Comparison of ENCODE assay signal across 8 mouse cellular contexts in the genomic region with DNA sequence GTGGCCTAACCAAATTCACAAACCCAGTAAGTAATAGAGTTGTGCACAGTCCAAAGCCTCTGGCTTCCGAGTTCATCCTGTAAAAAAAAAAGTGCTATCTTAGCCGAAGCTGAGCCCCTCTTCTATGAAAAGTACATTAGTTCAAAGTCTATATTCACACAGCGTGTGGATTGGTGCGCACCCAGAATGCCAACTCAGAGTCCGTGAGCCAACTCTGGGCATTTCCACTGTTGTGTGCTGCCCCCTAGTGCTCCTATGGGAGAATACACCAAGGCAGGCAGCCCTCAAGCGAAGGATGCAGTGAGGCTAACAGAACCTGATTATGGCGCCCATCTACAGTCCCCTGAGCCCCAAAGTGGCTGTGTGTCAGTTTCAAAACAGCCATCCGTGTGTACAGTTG. TPM values are rescaled to one million over a fixed set of nuclear protein-coding genes. Genes with fewer than 3 reads are reported as not detected.
DNase-seq lines count a peak whose midpoint lies in the region; ATAC-seq and TF ChIP-seq lines count a peak whose summit lies in the region.
"Had no signal": no experiment of that assay in that cellular context is flagged by ENCODE, and none has a peak within 500 bp of the region (broad histone marks: within the 10 kb centered on the region; RNA-seq: fewer than 3 reads in every experiment).

No protein-coding gene starts in this region.

- no peak overlapping the region for H3K4me3 ChIP-seq in bone marrow macrophage, adult 2 months (ENCODE audit: insufficient read depth, low read length)
- no peak overlapping the region for H3K4me3 ChIP-seq in embryonic facial prominence, embryonic 15.5 days (replicated peaks)
- no peak overlapping the region for H3K4me3 ChIP-seq in lung, postnatal 0 days (ENCODE audit: low read depth, low read length)
- H3K4me3 ChIP-seq: megakaryocyte, embryonic 14.5 days had no signal

- peaks cover 8% of the 10 kb centered on the region for H3K27me3 ChIP-seq in embryonic facial prominence, embryonic 15.5 days
- H3K27me3 ChIP-seq in lung, postnatal 0 days (replicated peaks; ENCODE audit: insufficient read depth, low read length): peaks cover 4% of the 10 kb centered on the region; the same call in 1 of the 2 replicates

- no peak overlapping the region for H3K4me2 ChIP-seq in embryonic facial prominence, embryonic 15.5 days (replicated peaks)
- H3K4me2 ChIP-seq in lung, postnatal 0 days (replicated peaks; ENCODE audit: low read depth, low read length): no peak overlapping the region

- TF ChIP-seq POLR2A in bone marrow macrophage, adult 2 months (IDR thresholded peaks at IDR 0.05; ENCODE audit: borderline replicate concordance, low read depth, low read length): no peak

- H3K36me3 ChIP-seq in embryonic facial prominence, embryonic 15.5 days: no peaks in the 10 kb centered on the region
- no peaks in the 10 kb centered on the region for H3K36me3 ChIP-seq in lung, postnatal 0 days (ENCODE audit: insufficient read depth, low read length)

- no peak overlapping the region for H3K27ac ChIP-seq in bone marrow macrophage, adult 2 months (ENCODE audit: insufficient read depth, low read depth, low read length)
- H3K27ac ChIP-seq in embryonic facial prominence, embryonic 15.5 days (replicated peaks): no peak overlapping the region
- H3K27ac ChIP-seq in lung, postnatal 0 days (ENCODE audit: low read length): no peak overlapping the region

- no peak for TF ChIP-seq EP300 in lung, postnatal 0 days (IDR thresholded peaks at IDR 0.05)

- ATAC-seq in embryonic facial prominence, embryonic 15.5 days (ENCODE audit: insufficient number of reproducible peaks, low FRiP score, low TSS enrichment, low read depth): peak; percentile 51; the same call in 1 of the 2 replicates
- peak; percentile 78 for ATAC-seq in lung, postnatal 0 days

- peak; percentile 76 for TF ChIP-seq CTCF in bone marrow macrophage, adult 2 months (IDR thresholded peaks at IDR 0.05; ENCODE audit: low read depth, low read length)
- peak; percentile 94 for TF ChIP-seq CTCF in lung, postnatal 0 days (IDR thresholded peaks at IDR 0.05)

- intact Hi-C loops in heart, postnatal 10 days (cut with DNase I): loop anchor here (5.0 to 10.0 kb wide), 2 partner anchors 91 to 198 kb away; no protein-coding TSS in a partner anchor

- no peaks in the 10 kb centered on the region for H3K9me3 ChIP-seq in embryonic facial prominence, embryonic 15.5 days (replicated peaks)
- no peaks in the 10 kb centered on the region for H3K9me3 ChIP-seq in lung, postnatal 0 days (ENCODE audit: low read length)
- H3K9me3 ChIP-seq: megakaryocyte, embryonic 14.5 days had no signal

- no peaks in the 10 kb centered on the region for H3K4me1 ChIP-seq in bone marrow macrophage, adult 2 months (ENCODE audit: control insufficient read depth, insufficient read depth, low read length)
- H3K4me1 ChIP-seq in embryonic facial prominence, embryonic 15.5 days: no peaks in the 10 kb centered on the region
- H3K4me1 ChIP-seq in lung, postnatal 0 days (ENCODE audit: insufficient read depth, low read depth, low read length): no peaks in the 10 kb centered on the region

- no peak overlapping the region for H3K9ac ChIP-seq in embryonic facial prominence, embryonic 15.5 days
- no peak overlapping the region for H3K9ac ChIP-seq in lung, postnatal 0 days (replicated peaks; ENCODE audit: low read depth)

- DNase-seq in MN1 (ENCODE audit: low spot score): peak; percentile 77
- peak; percentile 73 to 85 for DNase-seq in heart, postnatal 10 days
- peak; percentile 82 for DNase-seq in layer of hippocampus, adult 11-12 months (ENCODE audit: low spot score)
- peak; percentile 72 for DNase-seq in lung, postnatal 0 days (ENCODE audit: low spot score)
- peak; percentile 80 to 87 for DNase-seq in right cerebral cortex, postnatal 10 days (ENCODE audit: low spot score in 2 of 2)

- 13% methylated on average over 8 of the region's 8 CpGs for WGBS in embryonic facial prominence, embryonic 15.5 days
- 9% methylated on average over 8 of the region's 8 CpGs for WGBS in lung, postnatal 0 days

RNA-seq across cellular contexts. Expression of a gene that starts 5.8 kb away (rescaled TPM):
- not detected in 2 replicates for polyA plus RNA-seq in bone marrow macrophage, adult 2 months (2012; ENCODE audit: insufficient read depth, insufficient read length, missing spikeins)
- 25.4 and 30.2 TPM in 2 replicates for polyA plus RNA-seq in embryonic facial prominence, embryonic 15.5 days (2015; fragmentation: Nextera tagmentation; extraction: Ambion mirVana)
- not detected for total RNA-seq in heart, postnatal 10 days (2021)
- 24.8 TPM in 2 replicates for polyA plus RNA-seq in lung, postnatal 0 days (2015; fragmentation: Nextera tagmentation; extraction: Ambion mirVana)

RNA-seq across cellular contexts. Expression of a gene that starts 14.6 kb away (rescaled TPM):
- 1.0 TPM in 1 of 2 replicates, not detected in the other for polyA plus RNA-seq in bone marrow macrophage, adult 2 months (2012; ENCODE audit: insufficient read depth, insufficient read length, missing spikeins)
- 8.0 and 9.1 TPM in 2 replicates for polyA plus RNA-seq in embryonic facial prominence, embryonic 15.5 days (2015; fragmentation: Nextera tagmentation; extraction: Ambion mirVana)
- 1 to 10 TPM; 1.6 to 2.8 TPM for total RNA-seq in heart, postnatal 10 days (2021)
- 1.1 and 1.4 TPM in 2 replicates for polyA plus RNA-seq in lung, postnatal 0 days (2015; fragmentation: Nextera tagmentation; extraction: Ambion mirVana)

RNA-seq across cellular contexts. Expression of a gene that starts 32.8 kb away (rescaled TPM):
- 107 and 110 TPM in 2 replicates for polyA plus RNA-seq in bone marrow macrophage, adult 2 months (2012; ENCODE audit: insufficient read depth, insufficient read length, missing spikeins)
- polyA plus RNA-seq in embryonic facial prominence, embryonic 15.5 days (2015; fragmentation: Nextera tagmentation; extraction: Ambion mirVana): 314 and 355 TPM in 2 replicates
- 10 to 100 TPM; 71.0 to 74.5 TPM for total RNA-seq in heart, postnatal 10 days (2021)
- polyA plus RNA-seq in lung, postnatal 0 days (2015; fragmentation: Nextera tagmentation; extraction: Ambion mirVana): 130 and 154 TPM in 2 replicates

RNA-seq across cellular contexts. Expression of a gene that starts 33.0 kb away (rescaled TPM):
- polyA plus RNA-seq in bone marrow macrophage, adult 2 months (2012; ENCODE audit: insufficient read depth, insufficient read length, missing spikeins): not detected in 2 replicates
- polyA plus RNA-seq in embryonic facial prominence, embryonic 15.5 days (2015; fragmentation: Nextera tagmentation; extraction: Ambion mirVana): 9.7 and 11.2 TPM in 2 replicates
- total RNA-seq in heart, postnatal 10 days (2021): 1 to 10 TPM in 1 of 2 experiments, under 1 TPM in 1; 0.87 to 8.5 TPM
- 11.0 and 19.1 TPM in 2 replicates for polyA plus RNA-seq in lung, postnatal 0 days (2015; fragmentation: Nextera tagmentation; extraction: Ambion mirVana)

RNA-seq across cellular contexts. Expression of a gene that starts 40.2 kb away (rescaled TPM):
- polyA plus RNA-seq in bone marrow macrophage, adult 2 months (2012; ENCODE audit: insufficient read depth, insufficient read length, missing spikeins): not detected in 2 replicates
- 0.15 TPM in 1 of 2 replicates, not detected in the other for polyA plus RNA-seq in embryonic facial prominence, embryonic 15.5 days (2015; fragmentation: Nextera tagmentation; extraction: Ambion mirVana)
- 10 to 100 TPM; 13.9 to 20.4 TPM for total RNA-seq in heart, postnatal 10 days (2021)
- polyA plus RNA-seq in lung, postnatal 0 days (2015; fragmentation: Nextera tagmentation; extraction: Ambion mirVana): 0.37 and 0.39 TPM in 2 replicates

Comparison
In these comparisons a context has a peak if more than half of its experiments do, and no peak if none do; other contexts are left out.
1. RNA of a gene that starts 5.8 kb away (polyA plus RNA-seq): 25.4 to 30.2 TPM in embryonic facial prominence, embryonic 15.5 days and 24.8 TPM in lung, postnatal 0 days; not detected in bone marrow macrophage, adult 2 months; every median in the first group is over 10 times any median in the second.
2. Peak in every context shown above with its lines, with median percentiles within 50 percentile points of each other: DNase-seq.